Mouse (Mus musculus) testis, adult 2 months (tissue): ENCODE measurements around the gene Npm1.

Experiments used
- CTCF ChIP-seq: fragments of 200-500 bp; IDR thresholded peaks from 2 replicates; pipeline ENCODE4 v1.5.1; 2012; ENCODE audit warnings: low read depth, mild to moderate bottlenecking, inconsistent platforms, low read length, moderate library complexity; ENCODE audit not compliant: control insufficient read depth, insufficient read depth, insufficient replicate concordance
- POLR2A ChIP-seq: fragments of 200-500 bp; IDR thresholded peaks from 2 replicates; pipeline ENCODE4 v1.6.1; 2012; ENCODE audit warnings: low read depth, mild to moderate bottlenecking, inconsistent platforms, low read length, moderate library complexity; ENCODE audit not compliant: control insufficient read depth

DNA sequence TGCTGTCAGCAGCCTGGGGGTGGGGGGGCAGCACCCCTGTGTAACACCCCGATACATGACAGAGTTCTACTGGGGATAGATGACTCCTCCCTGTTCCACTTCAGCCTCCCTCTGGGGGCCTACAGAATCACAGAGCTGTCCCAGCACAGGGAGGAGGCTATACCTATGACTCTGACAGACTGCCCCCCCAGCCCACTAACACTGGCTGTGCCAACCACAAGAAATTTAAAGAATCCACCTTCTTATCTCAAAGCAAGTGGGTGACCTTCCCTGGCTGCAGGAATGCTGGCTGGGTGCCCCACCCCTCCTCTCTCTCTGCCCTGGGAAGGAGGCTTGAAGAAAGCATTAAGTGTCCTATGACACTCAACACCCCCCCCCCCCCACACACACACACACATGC, 20.2 kb downstream of the Npm1 start:
- no peak for TF ChIP-seq CTCF
- TF ChIP-seq POLR2A = no peak
